Mouse (Mus musculus) CH12.LX (cell line): ENCODE measurements around the gene Hk2.

ENCODE experiments used
- CHD1 ChIP-seq: IDR thresholded peaks from 2 replicates; pipeline ENCODE4 v1.6.1; 2012; ENCODE audit warnings: low read depth, low read length, improper control_type of control experiment, inconsistent platforms
- POLR2A ChIP-seq: IDR thresholded peaks from 2 replicates; pipeline ENCODE4 v1.6.1; 2011; ENCODE audit warnings: low read depth, mild to moderate bottlenecking, improper control_type of control experiment, low read length

GRCm38 (mm10) chr6:82714243-82714642 is 60.0 kb downstream of the Hk2 start:
- TF ChIP-seq CHD1 = peak; percentile 40; the same call in 1 of the 2 replicates
- no peak for TF ChIP-seq POLR2A
